ENCODE assay signal across 11 mouse cellular contexts in the genomic region with DNA sequence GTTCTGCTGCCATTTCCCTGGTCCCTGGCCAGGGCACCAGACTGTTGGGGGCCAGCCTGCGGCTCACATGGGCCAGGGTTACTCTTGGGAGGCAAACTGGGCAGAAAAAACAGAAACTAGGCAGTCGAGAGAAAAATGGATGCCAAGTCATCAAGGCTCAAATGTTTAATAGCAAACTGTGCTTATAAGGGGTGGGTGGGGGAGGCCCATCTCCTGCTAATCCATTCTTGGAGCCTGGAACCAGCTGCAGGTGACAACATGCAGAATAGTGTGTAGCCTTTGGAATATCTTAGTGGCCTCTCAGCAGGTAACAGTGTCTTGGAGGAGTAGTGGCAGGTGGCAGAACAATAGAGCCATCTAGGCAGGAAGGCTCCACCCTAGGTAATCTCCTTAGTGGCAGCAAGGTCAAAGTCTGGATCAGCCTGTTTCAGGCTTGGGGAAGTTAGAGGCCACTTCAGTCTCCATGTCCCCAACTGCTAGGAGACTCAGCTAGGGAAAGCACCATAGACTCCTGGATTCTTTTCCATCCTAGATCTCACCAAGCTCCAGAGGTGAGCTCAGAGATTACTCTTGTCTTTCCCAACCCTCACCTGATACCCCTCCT.
"Had no signal": no experiment of that assay in that cellular context is flagged by ENCODE, and none has a peak within 500 bp of the region (broad histone marks: within the 10 kb centered on the region; RNA-seq: fewer than 3 reads in every experiment).

No protein-coding gene starts in this region.

- H3K9me3 ChIP-seq: limb, embryonic 15.5 days; liver, embryonic 12.5 days; lung, embryonic 15.5 days; midbrain, embryonic 13.5 days had no signal

- H3K36me3 ChIP-seq: limb, embryonic 15.5 days; liver, embryonic 12.5 days; lung, embryonic 15.5 days; midbrain, embryonic 13.5 days had no signal

- H3K4me1 ChIP-seq: limb, embryonic 15.5 days; liver, embryonic 12.5 days; lung, embryonic 15.5 days; midbrain, embryonic 13.5 days had no signal

- ATAC-seq: liver, embryonic 12.5 days; midbrain, embryonic 13.5 days had no signal

- H3K27me3 ChIP-seq: limb, embryonic 15.5 days; liver, embryonic 12.5 days; lung, embryonic 15.5 days; midbrain, embryonic 13.5 days had no signal

- H3K27ac ChIP-seq: left cerebral cortex, adult 2 months; limb, embryonic 15.5 days; liver, embryonic 12.5 days; lung, embryonic 15.5 days; midbrain, embryonic 13.5 days had no signal

- H3K4me2 ChIP-seq: limb, embryonic 15.5 days; liver, embryonic 12.5 days; lung, embryonic 15.5 days; midbrain, embryonic 13.5 days had no signal

- H3K9ac ChIP-seq: limb, embryonic 15.5 days; liver, embryonic 12.5 days; lung, embryonic 15.5 days; midbrain, embryonic 13.5 days had no signal

- H3K4me3 ChIP-seq: left cerebral cortex, adult 2 months; limb, embryonic 15.5 days; liver, embryonic 12.5 days; lung, embryonic 15.5 days; midbrain, embryonic 13.5 days had no signal

- DNase-seq: kidney, postnatal 10 days; kidney, postnatal 4 days; lung, postnatal 14 days; right cerebral cortex, postnatal 25 days; thymus, adult 18-20 months; thymus, postnatal 25 days had no signal
